Mouse (Mus musculus): ENCODE data around the gene Ddx60. TPM values are rescaled to one million over a fixed set of nuclear protein-coding genes. Genes with fewer than 3 reads are reported as not detected.

The Ddx60 gene
- polyA plus RNA-seq, 1 experiment from 2014 or later, result 0.29 TPM

- H3K27ac ChIP-seq (ENCODE audit: low read depth, low read length), result no peak overlapping the region
- H3K9ac ChIP-seq (ENCODE audit: low read length), result no peak overlapping the region
- no peak overlapping the region for H3K4me3 ChIP-seq (ENCODE audit: low read depth, low read length)
- H3K4me2 ChIP-seq (ENCODE audit: low read length), result no peak overlapping the region
- DNase-seq (ENCODE audit: low spot score) (no peak), ATAC-seq (no peak)
- H3K4me1 ChIP-seq (ENCODE audit: control insufficient read depth, insufficient read depth, low read length), result no peaks in the 10 kb centered on the region
- 94% methylated on average over 5 of the region's 5 CpGs for WGBS
- H3K27me3 ChIP-seq (replicated peaks; ENCODE audit: control insufficient read depth, insufficient read depth, low read length), result no peaks in the 10 kb centered on the region
- H3K36me3 ChIP-seq (ENCODE audit: control insufficient read depth, insufficient read depth, low read length), result no peaks in the 10 kb centered on the region
- no peaks in the 10 kb centered on the region for H3K9me3 ChIP-seq (replicated peaks; ENCODE audit: control insufficient read depth, low read length)
These were observed 15.1 kb upstream of the Ddx60 start for GRCm38 (mm10) chr8:61912817-61913216.

DNA sequence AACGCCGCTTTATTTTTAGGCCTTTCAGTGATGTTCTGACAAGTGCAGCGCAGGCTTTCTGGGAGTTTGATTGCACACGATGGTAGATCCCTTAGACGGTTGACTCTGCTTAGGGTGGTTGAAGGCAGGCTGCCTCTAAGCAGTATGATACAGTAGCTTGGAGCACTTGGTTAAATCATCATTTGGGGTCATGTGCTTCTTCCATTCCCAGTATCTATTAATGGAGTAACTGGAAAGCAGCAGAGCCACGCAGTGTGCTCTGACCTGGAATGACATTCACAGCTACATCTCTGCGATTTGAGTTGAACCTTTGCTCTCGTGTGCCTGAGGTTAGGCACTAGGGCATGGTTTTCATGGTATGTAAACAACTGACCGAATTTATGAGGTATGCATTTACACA lies 13.9 kb upstream of the Ddx60 start:
- Histone ChIP-seq H3K9me3 (replicated peaks; ENCODE audit: control insufficient read depth, low read length) (no peaks in the 10 kb centered on the region), H3K27ac (ENCODE audit: low read depth, low read length) (no peak overlapping the region), H3K4me3 (ENCODE audit: low read depth, low read length) (no peak overlapping the region), H3K36me3 (ENCODE audit: control insufficient read depth, insufficient read depth, low read length) (no peaks in the 10 kb centered on the region), H3K4me2 (ENCODE audit: low read length) (no peak overlapping the region), H3K9ac (ENCODE audit: low read length) (no peak overlapping the region), H3K4me1 (ENCODE audit: control insufficient read depth, insufficient read depth, low read length) (no peaks in the 10 kb centered on the region), H3K27me3 (replicated peaks; ENCODE audit: control insufficient read depth, insufficient read depth, low read length) (no peaks in the 10 kb centered on the region)
- no peak for DNase-seq (ENCODE audit: low spot score)
- 91% methylated on average over 9 of the region's 9 CpGs for WGBS
- ATAC-seq, result no peak

GRCm38 (mm10) chr8:61917287-61917686 lies 10.6 kb upstream of the Ddx60 start:
- H3K27ac ChIP-seq (ENCODE audit: low read depth, low read length), result no peak overlapping the region
- no peak overlapping the region for H3K4me2 ChIP-seq (ENCODE audit: low read length)
- no peaks in the 10 kb centered on the region for H3K36me3 ChIP-seq (ENCODE audit: control insufficient read depth, insufficient read depth, low read length)
- no peak overlapping the region for H3K4me3 ChIP-seq (ENCODE audit: low read depth, low read length)
- H3K27me3 ChIP-seq (replicated peaks; ENCODE audit: control insufficient read depth, insufficient read depth, low read length), result no peaks in the 10 kb centered on the region
- no peak for DNase-seq (ENCODE audit: low spot score)
- H3K9me3 ChIP-seq (replicated peaks; ENCODE audit: control insufficient read depth, low read length), result no peaks in the 10 kb centered on the region
- H3K9ac ChIP-seq (ENCODE audit: low read length), result no peak overlapping the region
- WGBS, result 83% methylated on average over 4 of the region's 4 CpGs
- no peaks in the 10 kb centered on the region for H3K4me1 ChIP-seq (ENCODE audit: control insufficient read depth, insufficient read depth, low read length)
- ATAC-seq, result no peak

- no peaks in the 10 kb centered on the region for H3K9me3 ChIP-seq (replicated peaks; ENCODE audit: control insufficient read depth, low read length)
- no peak overlapping the region for H3K27ac ChIP-seq (ENCODE audit: low read depth, low read length)
- no peaks in the 10 kb centered on the region for H3K27me3 ChIP-seq (replicated peaks; ENCODE audit: control insufficient read depth, insufficient read depth, low read length)
- 96% methylated on average over 2 of the region's 2 CpGs for WGBS
- H3K4me1 ChIP-seq (ENCODE audit: control insufficient read depth, insufficient read depth, low read length), result no peaks in the 10 kb centered on the region
- no peak for ATAC-seq
- H3K36me3 ChIP-seq (ENCODE audit: control insufficient read depth, insufficient read depth, low read length), result no peaks in the 10 kb centered on the region
- no peak for DNase-seq (ENCODE audit: low spot score)
- H3K4me2 ChIP-seq (ENCODE audit: low read length), result no peak overlapping the region
- no peak overlapping the region for H3K9ac ChIP-seq (ENCODE audit: low read length)
- no peak overlapping the region for H3K4me3 ChIP-seq (ENCODE audit: low read depth, low read length)
These were observed 8.6 kb upstream of the Ddx60 start for GRCm38 (mm10) chr8:61919145-61919788.

- H3K4me3 ChIP-seq (ENCODE audit: low read depth, low read length), result no peak overlapping the region
- H3K9ac ChIP-seq (ENCODE audit: low read length), result no peak overlapping the region
- ATAC-seq (no peak), DNase-seq (ENCODE audit: low spot score) (no peak)
- no peak overlapping the region for H3K27ac ChIP-seq (ENCODE audit: low read depth, low read length)
- no peak overlapping the region for H3K4me2 ChIP-seq (ENCODE audit: low read length)
- H3K27me3 ChIP-seq (replicated peaks; ENCODE audit: control insufficient read depth, insufficient read depth, low read length), result no peaks in the 10 kb centered on the region
- no peaks in the 10 kb centered on the region for H3K36me3 ChIP-seq (ENCODE audit: control insufficient read depth, insufficient read depth, low read length)
- H3K4me1 ChIP-seq (ENCODE audit: control insufficient read depth, insufficient read depth, low read length), result no peaks in the 10 kb centered on the region
- WGBS, result 85% methylated on average over 7 of the region's 7 CpGs
- H3K9me3 ChIP-seq (replicated peaks; ENCODE audit: control insufficient read depth, low read length), result no peaks in the 10 kb centered on the region
These were observed 7.5 kb upstream of the Ddx60 start for GRCm38 (mm10) chr8:61920389-61920788.

GRCm38 (mm10) chr8:61921454-61922054 lies 6.3 kb upstream of the Ddx60 start:
- Histone ChIP-seq H3K4me1 (ENCODE audit: control insufficient read depth, insufficient read depth, low read length) (no peaks in the 10 kb centered on the region), H3K27me3 (replicated peaks; ENCODE audit: control insufficient read depth, insufficient read depth, low read length) (no peaks in the 10 kb centered on the region), H3K4me2 (ENCODE audit: low read length) (no peak overlapping the region), H3K36me3 (ENCODE audit: control insufficient read depth, insufficient read depth, low read length) (no peaks in the 10 kb centered on the region), H3K27ac (ENCODE audit: low read depth, low read length) (no peak overlapping the region), H3K4me3 (ENCODE audit: low read depth, low read length) (no peak overlapping the region), H3K9ac (ENCODE audit: low read length) (no peak overlapping the region), H3K9me3 (replicated peaks; ENCODE audit: control insufficient read depth, low read length) (no peaks in the 10 kb centered on the region)
- DNase-seq (ENCODE audit: low spot score) (no peak), ATAC-seq (no peak)
- 85% methylated on average over 10 of the region's 10 CpGs for WGBS

- WGBS, result 95% methylated on average over 1 of the region's 1 CpGs
- H3K36me3 ChIP-seq (ENCODE audit: control insufficient read depth, insufficient read depth, low read length), result no peaks in the 10 kb centered on the region
- no peak for ATAC-seq
- no peaks in the 10 kb centered on the region; the same call in 1 of the 2 replicates for H3K4me1 ChIP-seq (ENCODE audit: control insufficient read depth, insufficient read depth, low read length)
- no peak overlapping the region for H3K27ac ChIP-seq (ENCODE audit: low read depth, low read length)
- no peaks in the 10 kb centered on the region for H3K27me3 ChIP-seq (replicated peaks; ENCODE audit: control insufficient read depth, insufficient read depth, low read length)
- H3K4me3 ChIP-seq (ENCODE audit: low read depth, low read length), result no peak overlapping the region
- DNase-seq (ENCODE audit: low spot score), result no peak
- no peaks in the 10 kb centered on the region for H3K9me3 ChIP-seq (replicated peaks; ENCODE audit: control insufficient read depth, low read length)
- no peak overlapping the region for H3K9ac ChIP-seq (ENCODE audit: low read length)
- H3K4me2 ChIP-seq (ENCODE audit: low read length), result no peak overlapping the region
These were observed 3.4 kb upstream of the Ddx60 start for GRCm38 (mm10) chr8:61924518-61924917.

DNA sequence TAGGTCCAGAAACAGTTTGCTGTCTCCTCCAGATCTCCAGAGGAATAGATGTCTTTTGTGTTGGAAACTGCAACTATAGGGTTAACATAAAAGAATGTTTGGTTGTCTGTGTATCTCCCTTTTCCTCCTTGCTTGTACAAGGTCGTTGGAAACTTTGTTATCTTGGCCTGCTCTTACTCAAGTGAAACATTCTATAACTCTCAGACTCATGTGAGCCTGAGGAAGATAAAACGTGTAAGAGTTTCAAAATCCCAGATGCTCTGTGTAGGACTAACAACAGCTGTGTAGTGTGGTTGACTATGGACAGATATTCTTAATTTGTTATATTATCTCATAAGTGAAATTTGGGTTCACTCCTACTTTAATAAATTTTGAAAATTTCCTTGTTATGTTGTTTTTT lies 5.4 kb downstream of the Ddx60 start:
- no peak for ATAC-seq
- no peak overlapping the region for H3K4me2 ChIP-seq (ENCODE audit: low read length)
- H3K27ac ChIP-seq (ENCODE audit: low read depth, low read length), result no peak overlapping the region
- H3K9me3 ChIP-seq (replicated peaks; ENCODE audit: control insufficient read depth, low read length), result no peaks in the 10 kb centered on the region; the same call in 1 of the 2 replicates
- no peak for DNase-seq (ENCODE audit: low spot score)
- WGBS, result 39% methylated on average over 2 of the region's 2 CpGs
- no peak overlapping the region for H3K4me3 ChIP-seq (ENCODE audit: low read depth, low read length)
- H3K27me3 ChIP-seq (replicated peaks; ENCODE audit: control insufficient read depth, insufficient read depth, low read length), result no peaks in the 10 kb centered on the region
- peaks cover 3% of the 10 kb centered on the region for H3K4me1 ChIP-seq (ENCODE audit: control insufficient read depth, insufficient read depth, low read length)
- H3K9ac ChIP-seq (ENCODE audit: low read length), result no peak overlapping the region
- no peaks in the 10 kb centered on the region for H3K36me3 ChIP-seq (ENCODE audit: control insufficient read depth, insufficient read depth, low read length)

DNA sequence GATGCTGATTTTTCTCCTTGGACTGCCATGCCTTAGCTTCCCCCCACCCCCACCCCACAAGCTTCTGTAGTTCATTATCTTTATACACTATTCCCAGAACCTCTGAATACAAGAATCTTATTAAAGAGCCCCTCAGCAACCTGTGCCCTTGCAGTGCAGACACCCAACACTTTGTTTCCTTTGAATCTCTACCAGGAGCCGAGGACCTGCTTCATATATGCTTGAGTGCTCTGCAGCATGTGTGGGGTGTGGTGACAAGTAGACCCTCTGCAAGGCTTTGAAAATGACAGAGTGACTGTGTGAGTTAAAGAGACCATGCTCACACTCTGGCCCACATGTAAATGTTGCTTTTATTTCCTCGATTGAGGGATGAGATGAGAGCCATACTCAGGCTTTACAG lies 9.7 kb downstream of the Ddx60 start:
- Histone ChIP-seq H3K27me3 (replicated peaks; ENCODE audit: control insufficient read depth, insufficient read depth, low read length) (no peaks in the 10 kb centered on the region), H3K36me3 (ENCODE audit: control insufficient read depth, insufficient read depth, low read length) (no peaks in the 10 kb centered on the region), H3K27ac (ENCODE audit: low read depth, low read length) (no peak overlapping the region), H3K4me2 (ENCODE audit: low read length) (no peak overlapping the region), H3K4me3 (ENCODE audit: low read depth, low read length) (no peak overlapping the region), H3K4me1 (ENCODE audit: control insufficient read depth, insufficient read depth, low read length) (peaks cover 3% of the 10 kb centered on the region), H3K9ac (ENCODE audit: low read length) (no peak overlapping the region), H3K9me3 (replicated peaks; ENCODE audit: control insufficient read depth, low read length) (no peaks in the 10 kb centered on the region; the same call in 1 of the 2 replicates)
- no peak for DNase-seq (ENCODE audit: low spot score)
- WGBS, result 39% methylated on average over 2 of the region's 2 CpGs
- ATAC-seq, result no peak

All from forebrain, embryonic 14.5 days (tissue).